Mouse (Mus musculus) E14TG2a.4 (cell line): ENCODE results near the gene Sf3a3.

Source experiments
- CTCF ChIP-seq: conservative IDR thresholded peaks from 2 replicates; pipeline ENCODE4 v1.5.1; 2014; ENCODE audit warnings: low read length
- POU5F1 ChIP-seq: IDR thresholded peaks from 2 replicates; pipeline ENCODE4 v1.6.1; 2014; ENCODE audit warnings: low read length, borderline replicate concordance

DNA sequence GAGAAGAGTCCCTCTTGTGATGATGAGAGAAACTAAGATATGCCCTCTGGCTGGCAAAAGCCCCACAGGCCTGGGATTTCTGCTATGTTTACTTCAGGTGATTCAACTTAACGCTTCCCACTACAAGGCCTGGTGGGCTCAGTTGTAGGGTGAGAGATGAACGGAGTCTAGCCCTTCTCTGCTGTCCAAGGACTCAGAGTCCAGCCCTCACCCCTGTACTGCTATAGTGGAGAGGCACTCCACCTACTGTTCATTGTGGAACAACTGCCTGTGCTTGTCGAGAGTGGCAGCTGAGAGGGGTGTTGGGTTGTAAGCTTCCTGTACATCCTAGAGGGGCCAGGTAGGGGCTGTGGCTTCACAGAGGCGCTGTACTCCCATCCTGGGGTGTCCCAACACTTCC lies 23.4 kb downstream of the Sf3a3 start:
- no peak; the same call in 1 of the 2 replicates for TF ChIP-seq CTCF
- TF ChIP-seq POU5F1 = no peak
